Mouse (Mus musculus): ENCODE results near the gene Gm11084.

GRCm38 (mm10) chr2:73003751-73004717 lies 17.5 kb upstream of the Gm11084 start:
- no peak for TF ChIP-seq POLR2A (IDR thresholded peaks at IDR 0.05; ENCODE audit: borderline replicate concordance, insufficient read depth, low read length)
- no peak for TF ChIP-seq CTCF (IDR thresholded peaks at IDR 0.05; ENCODE audit: borderline replicate concordance, insufficient read depth, low read depth, low read length)
